Mouse (Mus musculus) small intestine, adult 2 months (tissue): Measurements from ENCODE around the gene Scpep1.

ENCODE experiments used
- CTCF ChIP-seq: fragments of 200-500 bp; IDR thresholded peaks from 2 replicates; pipeline ENCODE4 v1.5.1; 2012; ENCODE audit warnings: low read depth, mild to moderate bottlenecking, control low read depth, inconsistent platforms, low read length, moderate library complexity, mixed read lengths; ENCODE audit not compliant: insufficient replicate concordance, insufficient read length; ENCODE audit errors: extremely low read depth
- POLR2A ChIP-seq: fragments of 200-500 bp; IDR thresholded peaks from 2 replicates; pipeline ENCODE4 v1.6.1; 2012; ENCODE audit warnings: low read depth, mild to moderate bottlenecking, control low read depth, inconsistent platforms, low read length, moderate library complexity

DNA sequence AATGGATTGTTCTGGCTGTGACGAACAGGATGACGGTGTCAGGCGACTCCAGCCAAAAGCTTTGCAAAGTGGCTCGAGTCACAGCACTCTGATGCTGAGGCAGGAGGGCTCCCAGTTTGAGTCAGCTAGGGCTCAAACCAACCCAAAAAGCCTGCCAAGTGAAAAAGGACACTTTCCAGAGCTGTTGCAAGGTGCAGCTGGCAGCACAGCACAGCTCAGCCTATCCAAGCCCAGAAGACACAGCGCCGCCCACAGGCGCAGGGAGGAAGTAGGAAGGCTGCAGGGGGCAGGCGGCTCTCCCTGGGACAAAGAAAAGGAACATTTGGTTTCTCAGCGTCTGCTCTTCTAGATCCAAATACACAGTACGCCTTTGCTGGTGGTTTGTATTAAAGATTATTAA lies 31.4 kb upstream of the Scpep1 start:
- TF ChIP-seq CTCF (no peak), POLR2A (no peak)
